In genomic region chr6:34866786-34867185, GRCm38 (mm10) we compare ENCODE assay signal across 15 mouse cellular contexts. TPM values are rescaled to one million over a fixed set of nuclear protein-coding genes. Genes with fewer than 3 reads are reported as not detected.
DNase-seq lines count a peak whose midpoint lies in the region; ATAC-seq and TF ChIP-seq lines count a peak whose summit lies in the region.
"Had no signal": no experiment of that assay in that cellular context is flagged by ENCODE, and none has a peak within 500 bp of the region (broad histone marks: within the 10 kb centered on the region; RNA-seq: fewer than 3 reads in every experiment).

No protein-coding gene starts in this region.

- no peak for TF ChIP-seq POLR2A in cerebellum, adult 2 months (IDR thresholded peaks at IDR 0.05; ENCODE audit: borderline replicate concordance, insufficient read depth, low read length)

- peak overlapping the region; percentile 89 for H3K4me3 ChIP-seq in megakaryocyte, embryonic 14.5 days (replicated peaks)
- no peak overlapping the region for H3K4me3 ChIP-seq in lung, embryonic 16.5 days (ENCODE audit: low read length)
- no peak overlapping the region for H3K4me3 ChIP-seq in cerebellum, adult 2 months (replicated peaks; ENCODE audit: insufficient read depth, low read depth, low read length)
- H3K4me3 ChIP-seq: hindbrain, embryonic 15.5 days had no signal

- peak; percentile 36 for DNase-seq in heart, adult 8-10 months (ENCODE audit: low spot score)
- DNase-seq in heart, postnatal 25 days (ENCODE audit: low spot score) = no peak
- DNase-seq in ZHBTc4 (ENCODE audit: low read depth, low spot score) = peak; percentile 89
- no peak for DNase-seq in cerebellum, adult 2 months
- no peak for DNase-seq in thymus, postnatal 25 days
- DNase-seq: adrenal gland, adult 8-10 months; cerebellum, postnatal 10 days; forebrain, postnatal 0 days; layer of hippocampus, adult 9-11 months had no signal

- peak overlapping the region; percentile 92 for H3K27ac ChIP-seq in lung, embryonic 16.5 days (ENCODE audit: low read length)
- H3K27ac ChIP-seq in cerebellum, adult 2 months (ENCODE audit: insufficient read depth, low read length) = no peak overlapping the region
- H3K27ac ChIP-seq: hindbrain, embryonic 15.5 days had no signal

- no peaks in the 10 kb centered on the region for H3K27me3 ChIP-seq in megakaryocyte, embryonic 14.5 days (replicated peaks)
- H3K27me3 ChIP-seq in lung, embryonic 16.5 days (ENCODE audit: control insufficient read depth, insufficient read depth, low read depth, low read length) = no peaks in the 10 kb centered on the region
- no peaks in the 10 kb centered on the region for H3K27me3 ChIP-seq in cerebellum, adult 2 months (ENCODE audit: control insufficient read depth, insufficient read depth, low read length)
- H3K27me3 ChIP-seq: hindbrain, embryonic 15.5 days had no signal

- H3K4me2 ChIP-seq in lung, embryonic 16.5 days (ENCODE audit: low read depth, low read length) = no peak overlapping the region
- H3K4me2 ChIP-seq: hindbrain, embryonic 15.5 days had no signal

- WGBS in lung, embryonic 16.5 days = 66% methylated on average over 8 of the region's 8 CpGs
- 46% methylated on average over 8 of the region's 8 CpGs for WGBS in cerebellum, adult 2 months

- TF ChIP-seq CTCF in cerebellum, adult 2 months (IDR thresholded peaks at IDR 0.05; ENCODE audit: borderline replicate concordance, insufficient read depth, low read depth, low read length) = no peak

- no peaks in the 10 kb centered on the region for H3K9me3 ChIP-seq in megakaryocyte, embryonic 14.5 days
- no peaks in the 10 kb centered on the region for H3K9me3 ChIP-seq in lung, embryonic 16.5 days (ENCODE audit: control insufficient read depth, low read length)
- H3K9me3 ChIP-seq: hindbrain, embryonic 15.5 days had no signal

- ATAC-seq in megakaryocyte, adult 5-6 weeks (ENCODE audit: poor library complexity, severe bottlenecking) = no peak
- no peak for ATAC-seq in lung, embryonic 16.5 days (ENCODE audit: low read depth)
- ATAC-seq: CD4-positive, CD25-positive, alpha-beta regulatory T cell, adult 4 months; forebrain, postnatal 0 days had no signal

- H3K9ac ChIP-seq in lung, embryonic 16.5 days (ENCODE audit: low read length) = peak overlapping the region; percentile 20; the same call in 1 of the 2 replicates
- H3K9ac ChIP-seq: forebrain, postnatal 0 days; hindbrain, embryonic 15.5 days had no signal

- peaks cover 74% of the 10 kb centered on the region for H3K36me3 ChIP-seq in megakaryocyte, embryonic 14.5 days (replicated peaks; ENCODE audit: low read length)
- H3K36me3 ChIP-seq in lung, embryonic 16.5 days (ENCODE audit: control insufficient read depth, insufficient read depth, low read length) = no peaks in the 10 kb centered on the region
- H3K36me3 ChIP-seq: hindbrain, embryonic 15.5 days had no signal

- intact Hi-C loops in heart, postnatal 25 days (cut with DNase I) = loop anchor here (5.0 kb wide), 1 partner anchor 264 kb away; no protein-coding TSS in a partner anchor

- peaks cover 93% of the 10 kb centered on the region for H3K4me1 ChIP-seq in megakaryocyte, embryonic 14.5 days
- H3K4me1 ChIP-seq in lung, embryonic 16.5 days (replicated peaks; ENCODE audit: control insufficient read depth, insufficient read depth, low read length) = peaks cover 76% of the 10 kb centered on the region
- no peaks in the 10 kb centered on the region for H3K4me1 ChIP-seq in cerebellum, adult 2 months (ENCODE audit: control insufficient read depth, insufficient read depth, low read length)

RNA-seq across cellular contexts. Expression of gene Tmem140, which starts 3.8 kb away (rescaled TPM):
- total RNA-seq in heart, adult 8-10 months (2022) = 10 to 100 TPM; 17.8 to 27.1 (median 24.5) TPM
- 10 to 100 TPM; 20.0 to 25.3 TPM for total RNA-seq in heart, postnatal 25 days (2021)
- 5.5 and 11.5 TPM in 2 replicates for polyA plus RNA-seq in megakaryocyte, embryonic 14.5 days (2012; ENCODE audit: insufficient read depth, low replicate concordance)
- 3.1 and 5.0 TPM in 2 replicates for total RNA-seq in megakaryocyte, adult 5-6 weeks (2015)
- 2.8 and 6.1 TPM in 2 replicates for total RNA-seq in megakaryocyte, adult 5-6 weeks (2017)
- 4.7 and 7.0 TPM in 2 replicates for polyA plus RNA-seq in lung, embryonic 16.5 days (2015; fragmentation: Nextera tagmentation; extraction: Ambion mirVana)
- 1.4 and 1.8 TPM in 2 replicates for polyA plus RNA-seq in cerebellum, adult 2 months (2012; rRNA removed)

RNA-seq across cellular contexts. Expression of gene Cyren, which starts 11.1 kb away (rescaled TPM):
- total RNA-seq in heart, adult 8-10 months (2022) = 1 to 10 TPM; 3.7 to 4.2 (median 3.8) TPM
- 1 to 10 TPM; 3.8 to 4.1 TPM for total RNA-seq in heart, postnatal 25 days (2021)
- polyA plus RNA-seq in megakaryocyte, embryonic 14.5 days (2012; ENCODE audit: insufficient read depth, low replicate concordance) = 14.0 and 14.5 TPM in 2 replicates
- 7.5 and 8.1 TPM in 2 replicates for total RNA-seq in megakaryocyte, adult 5-6 weeks (2015)
- 3.8 and 7.1 TPM in 2 replicates for total RNA-seq in megakaryocyte, adult 5-6 weeks (2017)
- 21.6 and 22.8 TPM in 2 replicates for polyA plus RNA-seq in lung, embryonic 16.5 days (2015; fragmentation: Nextera tagmentation; extraction: Ambion mirVana)
- polyA plus RNA-seq in cerebellum, adult 2 months (2012; rRNA removed) = 3.7 and 4.9 TPM in 2 replicates

RNA-seq across cellular contexts. Expression of gene Wdr91, which starts 43.9 kb away (rescaled TPM):
- 10 to 100 TPM; 11.6 to 15.9 (median 13.3) TPM for total RNA-seq in heart, adult 8-10 months (2022)
- total RNA-seq in heart, postnatal 25 days (2021) = 10 to 100 TPM; 12.0 to 13.5 TPM
- polyA plus RNA-seq in megakaryocyte, embryonic 14.5 days (2012; ENCODE audit: insufficient read depth, low replicate concordance) = 13.0 and 28.5 TPM in 2 replicates
- total RNA-seq in megakaryocyte, adult 5-6 weeks (2015) = 4.2 and 7.6 TPM in 2 replicates
- 19.6 and 27.5 TPM in 2 replicates for total RNA-seq in megakaryocyte, adult 5-6 weeks (2017)
- polyA plus RNA-seq in lung, embryonic 16.5 days (2015; fragmentation: Nextera tagmentation; extraction: Ambion mirVana) = 19.0 and 22.5 TPM in 2 replicates
- 26.7 and 28.0 TPM in 2 replicates for polyA plus RNA-seq in cerebellum, adult 2 months (2012; rRNA removed)

RNA-seq across cellular contexts. Expression of gene Stra8, which starts 53.2 kb away (rescaled TPM):
- not detected for total RNA-seq in heart, adult 8-10 months (2022)
- not detected for total RNA-seq in heart, postnatal 25 days (2021)
- not detected in 2 replicates for polyA plus RNA-seq in megakaryocyte, embryonic 14.5 days (2012; ENCODE audit: insufficient read depth, low replicate concordance)
- total RNA-seq in megakaryocyte, adult 5-6 weeks (2015) = not detected in 2 replicates
- not detected in 2 replicates for total RNA-seq in megakaryocyte, adult 5-6 weeks (2017)
- 0.24 TPM in 1 of 2 replicates, not detected in the other for polyA plus RNA-seq in lung, embryonic 16.5 days (2015; fragmentation: Nextera tagmentation; extraction: Ambion mirVana)
- polyA plus RNA-seq in cerebellum, adult 2 months (2012; rRNA removed) = not detected in 2 replicates
- total RNA-seq: adrenal gland, adult 8-10 months; forebrain, postnatal 0 days; megakaryocyte progenitor cell, adult 5-6 weeks had no signal
- polyA plus RNA-seq: forebrain, postnatal 0 days; hindbrain, embryonic 15.5 days had no signal

Comparison
In these comparisons a context has a peak if more than half of its experiments do, and no peak if none do; other contexts are left out.
1. DNase-seq: peak in heart, adult 8-10 months (single experiment) and ZHBTc4 (single experiment); none in heart, postnatal 25 days (single experiment), cerebellum, adult 2 months (0 of 2) and thymus, postnatal 25 days (single experiment).